Mouse (Mus musculus): ENCODE measurements around the gene Cfap97d2.

DNA sequence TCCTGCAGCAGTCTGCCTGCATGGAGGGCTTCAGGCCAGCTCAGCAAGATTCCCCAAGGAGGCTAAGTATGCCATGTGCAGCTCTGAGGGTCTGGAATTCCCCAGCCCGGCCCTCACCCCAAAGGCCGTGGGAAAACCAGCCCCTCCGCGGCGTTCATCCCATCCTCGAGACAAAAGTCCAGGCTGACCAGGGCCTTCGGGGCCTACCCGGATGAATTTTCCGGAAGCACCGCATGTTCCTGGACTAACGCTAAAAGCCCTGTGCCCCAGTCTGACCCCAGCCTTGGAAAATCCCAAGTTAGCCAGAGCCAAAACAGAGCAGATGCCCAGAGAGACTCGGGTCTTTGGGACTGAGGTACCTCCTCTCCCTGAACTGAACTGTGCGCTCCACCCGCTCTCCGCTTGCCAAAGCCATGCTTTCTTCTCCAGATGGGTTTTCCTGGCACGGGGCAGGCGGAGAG is 35.6 kb upstream of the Cfap97d2 start:
- TF ChIP-seq NRF1 (IDR thresholded peaks at IDR 0.05; ENCODE audit: insufficient read depth, low read depth, low read length, poor library complexity, severe bottlenecking) = no peak
- no peak for TF ChIP-seq HCFC1 (IDR thresholded peaks at IDR 0.05; ENCODE audit: low read depth, low read length)
- no peak for TF ChIP-seq POLR2A (IDR thresholded peaks at IDR 0.05; ENCODE audit: control insufficient read depth in 1 of 2, insufficient read depth in 1 of 2, low read depth in 1 of 2, low read length in 2 of 2, poor library complexity in 1 of 2)
- TF ChIP-seq MYC (IDR thresholded peaks at IDR 0.05; ENCODE audit: low read depth, low read length) = no peak
- TF ChIP-seq ZC3H11A (IDR thresholded peaks at IDR 0.05; ENCODE audit: low read depth, low read length) = no peak
- no peak for TF ChIP-seq E2F4 (IDR thresholded peaks at IDR 0.05; ENCODE audit: borderline replicate concordance, low read depth, low read length)
- no peak for TF ChIP-seq SMC3 (IDR thresholded peaks at IDR 0.05; ENCODE audit: low read depth, low read length)
- no peak for TF ChIP-seq TCF12 (IDR thresholded peaks at IDR 0.05; ENCODE audit: low read depth, low read length)
- TF ChIP-seq CTCF (IDR thresholded peaks at IDR 0.05 in 2 of 3, conservative IDR thresholded peaks at IDR 0.05 in 1 of 3; ENCODE audit: control insufficient read depth in 1 of 3, insufficient read depth in 1 of 3, low read depth in 2 of 3, low read length in 3 of 3, poor library complexity in 1 of 3, severe bottlenecking in 1 of 3) = no peak
- no peak for TF ChIP-seq GABPA (IDR thresholded peaks at IDR 0.05; ENCODE audit: low read depth, low read length)
- no peak for TF ChIP-seq EP300 (IDR thresholded peaks at IDR 0.05; ENCODE audit: low read depth in 1 of 2, low read length in 2 of 2)
- no peak for TF ChIP-seq SIN3A (IDR thresholded peaks at IDR 0.05; ENCODE audit: low read length)
- no peak for TF ChIP-seq ZMIZ1 (IDR thresholded peaks at IDR 0.05; ENCODE audit: low read depth, low read length)

All from MEL (cell line).